Comparison of ENCODE assay signal across 15 mouse cellular contexts in genomic region chr6:21005077-21005476, GRCm38 (mm10).
"Had no signal": no experiment of that assay in that cellular context is flagged by ENCODE, and none has a peak within 500 bp of the region (broad histone marks: within the 10 kb centered on the region; RNA-seq: fewer than 3 reads in every experiment).

No protein-coding gene starts in this region.

- H3K4me1 ChIP-seq: megakaryocyte, embryonic 14.5 days; midbrain, embryonic 13.5 days; midbrain, embryonic 15.5 days; neural tube, embryonic 12.5 days; stomach, embryonic 15.5 days had no signal

- H3K4me2 ChIP-seq: midbrain, embryonic 11.5 days; midbrain, embryonic 13.5 days; midbrain, embryonic 15.5 days; neural tube, embryonic 12.5 days; stomach, embryonic 15.5 days had no signal

- DNase-seq: liver, postnatal 0 days; lung, adult 2 months; lung, postnatal 10 days; lung, postnatal 36 days; right cerebral cortex, postnatal 14 days; thymus, postnatal 14 days; thymus, postnatal 36 days had no signal

- H3K9ac ChIP-seq: liver, postnatal 0 days; midbrain, embryonic 13.5 days; midbrain, embryonic 15.5 days; neural tube, embryonic 12.5 days; stomach, embryonic 15.5 days had no signal

- ATAC-seq: liver, postnatal 0 days; midbrain, embryonic 13.5 days; midbrain, embryonic 15.5 days had no signal

- H3K27ac ChIP-seq: macrophage; midbrain, embryonic 13.5 days; midbrain, embryonic 15.5 days; neural tube, embryonic 12.5 days; stomach, embryonic 15.5 days; stomach, postnatal 0 days had no signal

- H3K9me3 ChIP-seq: megakaryocyte, embryonic 14.5 days; midbrain, embryonic 15.5 days; neural tube, embryonic 12.5 days; stomach, embryonic 15.5 days had no signal

- H3K4me3 ChIP-seq: megakaryocyte, embryonic 14.5 days; midbrain, embryonic 13.5 days; midbrain, embryonic 15.5 days; neural tube, embryonic 12.5 days; stomach, embryonic 15.5 days had no signal

- H3K27me3 ChIP-seq: megakaryocyte, embryonic 14.5 days; midbrain, embryonic 13.5 days; midbrain, embryonic 15.5 days; neural tube, embryonic 12.5 days; stomach, embryonic 15.5 days had no signal

- H3K36me3 ChIP-seq: midbrain, embryonic 13.5 days; midbrain, embryonic 15.5 days; neural tube, embryonic 12.5 days; stomach, embryonic 15.5 days had no signal
